Mouse (Mus musculus) lung, adult 18-20 months (tissue): ENCODE measurements around the gene Gm8232.
"Not testable (repeated sequence)": the region's sequence is repeated elsewhere in the genome, so short reads cannot be mapped to it uniquely, and the experiment has no call there.

ENCODE experiments used
- DNase-seq, 2 experiments: peaks; one replicate each; pipeline ENCODE4 v3.0.0; 2022; ENCODE audit warnings: mixed read lengths in 2 of 2

The Gm8232 gene

GRCm38 (mm10) chr14:44433335-44433734, at the start of gene Gm8232:
Gene Gm8232, plus strand, starts transcription at chr14:44433635.
- not testable (repeated sequence) for DNase-seq

- not testable (repeated sequence) for DNase-seq
These were observed 49.2 kb upstream of the Gm8232 start for GRCm38 (mm10) chr14:44384233-44384632.

GRCm38 (mm10) chr14:44410588-44410987, 22.8 kb upstream of the Gm8232 start, which contains the start of gene Gm3371:
Gene Gm3371, minus strand, starts transcription at chr14:44410688.
- not testable (repeated sequence) for DNase-seq
